Mouse (Mus musculus) left cerebral cortex, postnatal 10 days (tissue): ENCODE data around the gene Gm20388. TPM values are rescaled to one million over a fixed set of nuclear protein-coding genes. Genes with fewer than 3 reads are reported as not detected.

ENCODE experiments used
- DNase-seq, 2 experiments: peaks; one replicate each; pipeline ENCODE4 v3.0.0; 2021 to 2022; ENCODE audit warnings: low spot score in 2 of 2, mixed read lengths in 1 of 2; ENCODE audit errors: extremely low spot score in 1 of 2
- intact Hi-C: fragments of 180-260 bp; cut with DNase I; formaldehyde crosslinking; loops from one replicate; pipeline ENCODE4 v1.15.1; 2025
- total RNA-seq, 2 experiments: library from RNA; stranded (reverse); gene quantifications; 2 replicates each; pipeline ENCODE4 v1.2.3; 2021

Gene Gm20388
- total RNA-seq, 2 experiments from 2014 or later, result 4.4 to 9.0 TPM

GRCm38 (mm10) chr8:121072406-121073130, 1161.9 kb downstream of the Gm20388 start:
- DNase-seq, result no peak
- intact Hi-C loops, result loop anchor here (5.0 kb wide), 1 partner anchor 175 kb away; no protein-coding TSS in a partner anchor

- intact Hi-C loops, result loop anchor here (5.0 kb wide), 1 partner anchor 176 kb away; no protein-coding TSS in a partner anchor
Measured at GRCm38 (mm10) chr8:121073174-121074107, 1162.8 kb downstream of the Gm20388 start.

GRCm38 (mm10) chr8:121074108-121074847, 1163.6 kb downstream of the Gm20388 start:
- intact Hi-C loops, result loop anchor here (5.0 kb wide), 1 partner anchor 177 kb away; no protein-coding TSS in a partner anchor

More at GRCm38 (mm10) chr8:121073174-121074107, 1162.8 kb downstream of the Gm20388 start:
- no peak for DNase-seq

GRCm38 (mm10) chr8:121074848-121075145, 1164.2 kb downstream of the Gm20388 start:
- intact Hi-C loops, result loop anchor here (5.0 kb wide), 2 partner anchors 177 to 187 kb away; no protein-coding TSS in a partner anchor
- DNase-seq, result no peak

More at GRCm38 (mm10) chr8:121074108-121074847, 1163.6 kb downstream of the Gm20388 start:
- no peak for DNase-seq

GRCm38 (mm10) chr8:121075936-121076335, 1165.3 kb downstream of the Gm20388 start:
- intact Hi-C loops, result loop anchor here (5.0 kb wide), 1 partner anchor 189 kb away; no protein-coding TSS in a partner anchor
- no peak for DNase-seq

- intact Hi-C loops, result loop anchor here (5.0 kb wide), 1 partner anchor 189 kb away; no protein-coding TSS in a partner anchor
- no peak for DNase-seq
Measured at GRCm38 (mm10) chr8:121076555-121076954, 1165.9 kb downstream of the Gm20388 start.

- intact Hi-C loops, result loop anchor here (5.0 kb wide), 1 partner anchor 191 kb away; no protein-coding TSS in a partner anchor
- no peak for DNase-seq
Measured at GRCm38 (mm10) chr8:121078721-121079120, 1168.1 kb downstream of the Gm20388 start.

- intact Hi-C loops, result loop anchor here (5.0 kb wide), 1 partner anchor 192 kb away; no protein-coding TSS in a partner anchor
- DNase-seq, result no peak
Measured at GRCm38 (mm10) chr8:121079201-121079600, 1168.6 kb downstream of the Gm20388 start.

GRCm38 (mm10) chr8:121079944-121080343, 1169.3 kb downstream of the Gm20388 start:
- intact Hi-C loops, result loop anchor here (5.0 kb wide), 2 partner anchors 37 to 193 kb away; partner anchors contain the start of gene Foxc2

GRCm38 (mm10) chr8:121080361-121081090, 1169.9 kb downstream of the Gm20388 start:
- no peak for DNase-seq
- intact Hi-C loops, result loop anchor here (5.0 kb wide), 1 partner anchor 37 kb away; the partner anchor contains the start of gene Foxc2

More at GRCm38 (mm10) chr8:121079944-121080343, 1169.3 kb downstream of the Gm20388 start:
- DNase-seq, result no peak

GRCm38 (mm10) chr8:121081398-121081797, 1170.8 kb downstream of the Gm20388 start:
- DNase-seq, result no peak
- intact Hi-C loops, result loop anchor here (5.0 kb wide), 1 partner anchor 36 kb away; the partner anchor contains the start of gene Foxc2

GRCm38 (mm10) chr8:121082218-121083092, 1171.8 kb downstream of the Gm20388 start:
- intact Hi-C loops, result loop anchor here (5.0 kb wide), 1 partner anchor 35 kb away; the partner anchor contains the start of gene Foxc2
- no peak for DNase-seq

- intact Hi-C loops, result loop anchor here (5.0 kb wide), 1 partner anchor 34 kb away; the partner anchor contains the start of gene Foxc2
- DNase-seq, result peak in 1 of 2 experiments; percentile 88
Measured at GRCm38 (mm10) chr8:121083093-121083935, 1172.7 kb downstream of the Gm20388 start.

- DNase-seq, result no peak
- intact Hi-C loops, result loop anchor here (5.0 kb wide), 1 partner anchor 33 kb away; the partner anchor contains the start of gene Foxc2
Measured at GRCm38 (mm10) chr8:121083936-121084209, 1173.2 kb downstream of the Gm20388 start.

- intact Hi-C loops, result loop anchor here (5.0 kb wide), 1 partner anchor 33 kb away; the partner anchor contains the start of gene Foxc2
- DNase-seq, result peak in 1 of 2 experiments; percentile 72
Measured at GRCm38 (mm10) chr8:121084210-121084951, 1173.7 kb downstream of the Gm20388 start, which contains the start of gene Foxf1. Gene Foxf1 (plus strand): TSS chr8:121084386.
